Mouse (Mus musculus) natural killer cell, adult 2 months (primary cell): ENCODE results near the gene Fst.

ENCODE experiments used
- DNase-seq, 2 experiments: peaks; one replicate each; pipeline ENCODE4 v3.0.0; 2022; ENCODE audit warnings: low spot score in 2 of 2

Gene Fst

GRCm38 (mm10) chr13:114458886-114459700 is at the start of gene Fst:
TSS of gene Fst (minus strand) at chr13:114458951.
- DNase-seq, result no peak

GRCm38 (mm10) chr13:114493826-114494225 is 35.1 kb upstream of the Fst start:
- DNase-seq, result no peak

GRCm38 (mm10) chr13:114488178-114488577 is 29.4 kb upstream of the Fst start:
- no peak for DNase-seq

GRCm38 (mm10) chr13:114478329-114478728 is 19.6 kb upstream of the Fst start:
- no peak for DNase-seq

- DNase-seq, result no peak
Measured at GRCm38 (mm10) chr13:114469945-114470344, 11.2 kb upstream of the Fst start.

- no peak for DNase-seq
Measured at GRCm38 (mm10) chr13:114466269-114466919, 7.6 kb upstream of the Fst start.

- no peak for DNase-seq
Measured at GRCm38 (mm10) chr13:114465387-114465786, 6.6 kb upstream of the Fst start.

- no peak for DNase-seq
Measured at GRCm38 (mm10) chr13:114464824-114465223, 6.1 kb upstream of the Fst start.

- no peak for DNase-seq
Measured at GRCm38 (mm10) chr13:114462548-114463408, 4.0 kb upstream of the Fst start.

- no peak for DNase-seq
Measured at GRCm38 (mm10) chr13:114460306-114460892, 1.6 kb upstream of the Fst start.

GRCm38 (mm10) chr13:114459701-114460160 is 980 bp upstream of the Fst start:
- no peak for DNase-seq

GRCm38 (mm10) chr13:114458291-114458885 is 363 bp downstream of the Fst start:
- no peak for DNase-seq

- no peak for DNase-seq
Measured at GRCm38 (mm10) chr13:114457567-114458120, 1.1 kb downstream of the Fst start.

GRCm38 (mm10) chr13:114456766-114457566 is 1.8 kb downstream of the Fst start:
- DNase-seq, result peak in 1 of 2 experiments; percentile 6

- no peak for DNase-seq
Measured at GRCm38 (mm10) chr13:114456224-114456623, 2.5 kb downstream of the Fst start.

- DNase-seq, result no peak
Measured at GRCm38 (mm10) chr13:114455788-114456187, 3.0 kb downstream of the Fst start.

- DNase-seq, result no peak
Measured at GRCm38 (mm10) chr13:114447213-114447612, 11.5 kb downstream of the Fst start.

- DNase-seq, result no peak
Measured at GRCm38 (mm10) chr13:114432491-114432890, 26.3 kb downstream of the Fst start.

GRCm38 (mm10) chr13:114425230-114425629 is 33.5 kb downstream of the Fst start:
- no peak for DNase-seq

- no peak for DNase-seq
Measured at GRCm38 (mm10) chr13:114420235-114420634, 38.5 kb downstream of the Fst start.
